Mouse (Mus musculus): Measurements from ENCODE around the gene Slc27a4.
"Not testable (repeated sequence)": the region's sequence is repeated elsewhere in the genome, so short reads cannot be mapped to it uniquely, and the experiment has no call there.

Slc27a4 gene

GRCm38 (mm10) chr2:29802075-29802826 is at the start of gene Slc27a4:
Gene Slc27a4, plus strand, starts transcription at chr2:29802634.
- peak; percentile 91 for DNase-seq (ENCODE audit: extremely low read depth, insufficient read length, low spot score)

- DNase-seq (ENCODE audit: extremely low read depth, insufficient read length, low spot score): no peak
These were observed 46.7 kb upstream of the Slc27a4 start for GRCm38 (mm10) chr2:29755693-29756092.

- DNase-seq (ENCODE audit: extremely low read depth, insufficient read length, low spot score): no peak
These were observed 37.6 kb upstream of the Slc27a4 start for GRCm38 (mm10) chr2:29764831-29765230.

- no peak for DNase-seq (ENCODE audit: extremely low read depth, insufficient read length, low spot score)
These were observed 34.3 kb upstream of the Slc27a4 start for GRCm38 (mm10) chr2:29767976-29768709.

- no peak for DNase-seq (ENCODE audit: extremely low read depth, insufficient read length, low spot score)
These were observed 33.5 kb upstream of the Slc27a4 start for GRCm38 (mm10) chr2:29768901-29769300.

GRCm38 (mm10) chr2:29770162-29770561 is 32.3 kb upstream of the Slc27a4 start:
- DNase-seq (ENCODE audit: extremely low read depth, insufficient read length, low spot score): no peak

GRCm38 (mm10) chr2:29771611-29772461 is 30.6 kb upstream of the Slc27a4 start:
- DNase-seq (ENCODE audit: extremely low read depth, insufficient read length, low spot score): peak; percentile 46

- DNase-seq (ENCODE audit: extremely low read depth, insufficient read length, low spot score): no peak
These were observed 29.1 kb upstream of the Slc27a4 start for GRCm38 (mm10) chr2:29773323-29773722.

GRCm38 (mm10) chr2:29781256-29781655 is 21.2 kb upstream of the Slc27a4 start:
- not testable (repeated sequence) for DNase-seq (ENCODE audit: extremely low read depth, insufficient read length, low spot score)

- no peak for DNase-seq (ENCODE audit: extremely low read depth, insufficient read length, low spot score)
These were observed 18.1 kb upstream of the Slc27a4 start for GRCm38 (mm10) chr2:29784290-29784689.

GRCm38 (mm10) chr2:29787104-29787917 is 15.1 kb upstream of the Slc27a4 start, which contains the start of gene Coq4:
Gene Coq4, plus strand, starts transcription at chr2:29787493.
- peak; percentile 83 for DNase-seq (ENCODE audit: extremely low read depth, insufficient read length, low spot score)

GRCm38 (mm10) chr2:29787937-29788681 is 14.3 kb upstream of the Slc27a4 start, which contains the start of gene Trub2:
Gene Trub2, minus strand, starts transcription at chr2:29788502.
- DNase-seq (ENCODE audit: extremely low read depth, insufficient read length, low spot score): peak; percentile 80

- DNase-seq (ENCODE audit: extremely low read depth, insufficient read length, low spot score): no peak
These were observed 9.5 kb upstream of the Slc27a4 start for GRCm38 (mm10) chr2:29792772-29793487.

GRCm38 (mm10) chr2:29802827-29803201 is 380 bp downstream of the Slc27a4 start:
- no peak for DNase-seq (ENCODE audit: extremely low read depth, insufficient read length, low spot score)

- DNase-seq (ENCODE audit: extremely low read depth, insufficient read length, low spot score): peak; percentile 38
These were observed 982 bp downstream of the Slc27a4 start for GRCm38 (mm10) chr2:29803400-29803831.

- no peak for DNase-seq (ENCODE audit: extremely low read depth, insufficient read length, low spot score)
These were observed 13.4 kb downstream of the Slc27a4 start for GRCm38 (mm10) chr2:29815678-29816371.

- DNase-seq (ENCODE audit: extremely low read depth, insufficient read length, low spot score): peak; percentile 59
These were observed 15.2 kb downstream of the Slc27a4 start for GRCm38 (mm10) chr2:29817426-29818232.
